Mouse (Mus musculus) intestine, embryonic 14.5 days (tissue): ENCODE data around the gene E2f8. TPM values are rescaled to one million over a fixed set of nuclear protein-coding genes. Genes with fewer than 3 reads are reported as not detected.

Experiments
- ATAC-seq: fragments of 200-750 bp; cut with Nextera tagmentation; replicated peaks from 2 replicates; pipeline ENCODE4 v1.8.0; 2017; ENCODE audit warnings: low read depth, moderate number of reproducible peaks, moderate TSS enrichment, moderate library complexity; ENCODE audit not compliant: low FRiP score, low TSS enrichment
- DNase-seq: peaks from one replicate; pipeline ENCODE4 v3.0.0-alpha.2; 2018; ENCODE audit warnings: low spot score
- H3K27ac ChIP-seq: fragments of 300-500 bp; sonication (generic); 2 replicates; pipeline ENCODE4 v1.5.1; 2014; ENCODE audit warnings: low read depth, mild to moderate bottlenecking, control low read depth
- H3K27me3 ChIP-seq: fragments of 300-500 bp; sonication (generic); replicated peaks from 2 replicates; pipeline ENCODE4 v1.6.1; 2014; ENCODE audit warnings: low read length, control low read depth; ENCODE audit not compliant: control insufficient read depth, insufficient read depth
- H3K36me3 ChIP-seq: fragments of 300-500 bp; sonication (generic); 2 replicates; pipeline ENCODE4 v1.6.1; 2014; ENCODE audit warnings: low read length, control low read depth; ENCODE audit not compliant: control insufficient read depth, insufficient read depth
- H3K4me1 ChIP-seq: fragments of 300-500 bp; sonication (generic); replicated peaks from 2 replicates; pipeline ENCODE4 v1.6.1; 2014; ENCODE audit warnings: low read length, control low read depth, mixed read lengths; ENCODE audit not compliant: control insufficient read depth, insufficient read depth
- H3K4me2 ChIP-seq: fragments of 300-500 bp; sonication (generic); 2 replicates; pipeline ENCODE4 v1.6.1; 2014; ENCODE audit warnings: low read length
- H3K4me3 ChIP-seq: fragments of 300-500 bp; sonication (generic); 2 replicates; pipeline ENCODE4 v1.5.1; 2014; ENCODE audit warnings: low read depth, low read length, control low read depth, mixed read lengths
- H3K9ac ChIP-seq: fragments of 300-500 bp; sonication (generic); 2 replicates; pipeline ENCODE4 v1.6.1; 2014; ENCODE audit warnings: mild to moderate bottlenecking, low read length
- H3K9me3 ChIP-seq: fragments of 300-500 bp; sonication (generic); 2 replicates; pipeline ENCODE4 v1.6.1; 2016; ENCODE audit warnings: low read length, control low read depth; ENCODE audit not compliant: control insufficient read depth
- WGBS: fragments of 180-500 bp; shearing (Covaris S2); extraction: QIAGEN DNeasy Blood & Tissue Kit; methylation state at CpG from one replicate; pipeline ENCODE4 v1.1.7; 2014; 5-methylcytosine and 5-hydroxymethylcytosine counted together
- polyA plus RNA-seq: library from polyadenylated mRNA; unstranded; fragments of >200 nt; fragmentation: Nextera tagmentation; extraction: Ambion mirVana; gene quantifications from 2 replicates; pipeline ENCODE4 v1.2.1, GENCODE M21; 2014

E2f8 gene
- polyA plus RNA-seq, 1 experiment from 2014 or later: 21.9 TPM

- Histone ChIP-seq H3K9ac (no peak overlapping the region), H3K4me2 (no peak overlapping the region), H3K27ac (no peak overlapping the region), H3K9me3 (no peaks in the 10 kb centered on the region), H3K27me3 (no peaks in the 10 kb centered on the region), H3K4me3 (no peak overlapping the region), H3K36me3 (no peaks in the 10 kb centered on the region), H3K4me1 (no peaks in the 10 kb centered on the region)
- ATAC-seq (no peak), DNase-seq (no peak)
- WGBS: 65% methylated on average over 12 of the region's 12 CpGs
Observed at GRCm38 (mm10) chr7:48914630-48915506, 33.5 kb upstream of the E2f8 start.

GRCm38 (mm10) chr7:48911146-48911545 is 29.8 kb upstream of the E2f8 start:
- ATAC-seq (no peak), DNase-seq (no peak)
- H3K27ac ChIP-seq: no peak overlapping the region
- no peaks in the 10 kb centered on the region for H3K36me3 ChIP-seq
- H3K4me2 ChIP-seq: no peak overlapping the region
- no peak overlapping the region for H3K4me3 ChIP-seq
- H3K9ac ChIP-seq: no peak overlapping the region
- H3K27me3 ChIP-seq: no peaks in the 10 kb centered on the region
- H3K9me3 ChIP-seq: no peaks in the 10 kb centered on the region
- H3K4me1 ChIP-seq: no peaks in the 10 kb centered on the region; the same call in 1 of the 2 replicates

GRCm38 (mm10) chr7:48910282-48910681 is 28.9 kb upstream of the E2f8 start:
- H3K27ac ChIP-seq: no peak overlapping the region
- WGBS: 79% methylated on average over 6 of the region's 6 CpGs

GRCm38 (mm10) chr7:48909342-48909671 is 27.9 kb upstream of the E2f8 start:
- WGBS: 53% methylated on average over 4 of the region's 4 CpGs
- Histone ChIP-seq H3K4me1 (no peaks in the 10 kb centered on the region; the same call in 1 of the 2 replicates), H3K27me3 (no peaks in the 10 kb centered on the region), H3K4me3 (no peak overlapping the region), H3K27ac (no peak overlapping the region), H3K9ac (no peak overlapping the region), H3K9me3 (no peaks in the 10 kb centered on the region), H3K36me3 (no peaks in the 10 kb centered on the region), H3K4me2 (no peak overlapping the region)
- ATAC-seq (no peak), DNase-seq (no peak)

More at GRCm38 (mm10) chr7:48910282-48910681, 28.9 kb upstream of the E2f8 start:
- Histone ChIP-seq H3K36me3 (no peaks in the 10 kb centered on the region), H3K27me3 (no peaks in the 10 kb centered on the region), H3K4me3 (no peak overlapping the region), H3K4me1 (no peaks in the 10 kb centered on the region; the same call in 1 of the 2 replicates), H3K4me2 (no peak overlapping the region), H3K9ac (no peak overlapping the region), H3K9me3 (no peaks in the 10 kb centered on the region)
- ATAC-seq (no peak), DNase-seq (no peak)

- no peak within 1 kb of the TSS for H3K4me3 ChIP-seq
- H3K27ac ChIP-seq: no peak within 1 kb of the TSS
- no peaks in the 10 kb centered on the region; the same call in 1 of the 2 replicates for H3K4me1 ChIP-seq
- no peaks in the 10 kb centered on the region for H3K9me3 ChIP-seq
- 59% methylated on average over 8 of the region's 8 CpGs for WGBS
- H3K4me2 ChIP-seq: no peak within 1 kb of the TSS
- ATAC-seq: no peak
- H3K27me3 ChIP-seq: no peaks in the 10 kb centered on the region
- H3K36me3 ChIP-seq: no peaks in the 10 kb centered on the region
- DNase-seq: no peak
- H3K9ac ChIP-seq: no peak within 1 kb of the TSS
Observed at GRCm38 (mm10) chr7:48908521-48909341, 27.3 kb upstream of the E2f8 start, which contains the start of gene Nav2. Gene Nav2 (plus strand): TSS chr7:48908716.

GRCm38 (mm10) chr7:48902454-48902853 is 21.1 kb upstream of the E2f8 start:
- Histone ChIP-seq H3K4me1 (no peaks in the 10 kb centered on the region), H3K9me3 (no peaks in the 10 kb centered on the region), H3K4me2 (no peak overlapping the region), H3K4me3 (no peak overlapping the region), H3K27ac (no peak overlapping the region), H3K27me3 (no peaks in the 10 kb centered on the region), H3K36me3 (no peaks in the 10 kb centered on the region), H3K9ac (no peak overlapping the region)
- 40% methylated on average over 2 of the region's 2 CpGs for WGBS
- no peak for ATAC-seq
- DNase-seq: no peak

DNA sequence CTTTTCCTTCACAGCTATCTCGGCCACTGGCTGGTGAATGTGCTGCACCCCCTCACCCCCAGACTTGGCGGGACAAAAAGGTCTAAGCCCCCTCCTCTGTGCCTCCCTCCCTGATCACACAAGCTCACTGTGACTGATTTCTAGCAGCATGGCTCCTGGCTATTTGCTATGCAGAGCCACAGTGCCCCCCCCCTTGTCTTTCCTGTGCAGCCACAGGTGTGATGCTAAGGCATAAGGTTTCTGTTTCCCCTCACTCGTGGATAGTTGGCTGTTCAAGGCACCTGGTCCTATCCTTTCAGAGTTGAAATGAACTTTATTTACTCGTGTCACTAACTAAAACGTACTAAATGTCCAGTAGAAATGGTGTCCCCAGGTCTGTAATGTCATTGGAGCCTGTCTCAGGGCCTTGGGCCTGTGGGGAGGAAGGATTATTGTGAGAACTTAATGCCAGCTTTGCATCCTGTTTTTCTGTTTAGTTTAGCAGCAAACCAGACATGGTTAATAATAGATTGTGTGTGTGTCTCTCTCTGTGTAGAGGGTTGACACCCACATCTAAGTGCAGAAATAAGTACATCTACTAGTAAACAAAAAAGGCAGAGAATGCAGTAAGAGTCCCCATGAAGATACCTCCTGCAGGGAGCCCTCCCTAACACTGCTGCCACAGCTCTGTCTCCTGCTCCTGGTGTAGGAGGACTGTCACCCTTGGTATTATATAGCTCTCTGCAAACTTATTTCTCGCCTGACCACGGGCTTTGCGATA is 19.2 kb upstream of the E2f8 start:
- Histone ChIP-seq H3K27ac (no peak overlapping the region), H3K36me3 (no peaks in the 10 kb centered on the region), H3K9ac (no peak overlapping the region), H3K4me1 (no peaks in the 10 kb centered on the region), H3K9me3 (no peaks in the 10 kb centered on the region), H3K4me3 (no peak overlapping the region), H3K27me3 (no peaks in the 10 kb centered on the region), H3K4me2 (no peak overlapping the region)
- WGBS: 72% methylated on average over 8 of the region's 8 CpGs
- ATAC-seq (no peak), DNase-seq (no peak)

- no peaks in the 10 kb centered on the region for H3K4me1 ChIP-seq
- no peak overlapping the region for H3K9ac ChIP-seq
- no peak overlapping the region for H3K4me2 ChIP-seq
- no peak overlapping the region for H3K4me3 ChIP-seq
- DNase-seq (no peak), ATAC-seq (no peak)
- H3K36me3 ChIP-seq: no peaks in the 10 kb centered on the region
- H3K27me3 ChIP-seq: no peaks in the 10 kb centered on the region
- no peak overlapping the region for H3K27ac ChIP-seq
- WGBS: 61% methylated on average over 9 of the region's 9 CpGs
- H3K9me3 ChIP-seq: no peaks in the 10 kb centered on the region
Observed at GRCm38 (mm10) chr7:48898416-48898815, 17.0 kb upstream of the E2f8 start.
